Mouse (Mus musculus) right cerebral cortex, postnatal 25 days (tissue): ENCODE results near the gene Ncoa3.

ENCODE experiments used
- DNase-seq: peaks from one replicate; pipeline ENCODE4 v3.0.0; 2022

Ncoa3 gene

DNA sequence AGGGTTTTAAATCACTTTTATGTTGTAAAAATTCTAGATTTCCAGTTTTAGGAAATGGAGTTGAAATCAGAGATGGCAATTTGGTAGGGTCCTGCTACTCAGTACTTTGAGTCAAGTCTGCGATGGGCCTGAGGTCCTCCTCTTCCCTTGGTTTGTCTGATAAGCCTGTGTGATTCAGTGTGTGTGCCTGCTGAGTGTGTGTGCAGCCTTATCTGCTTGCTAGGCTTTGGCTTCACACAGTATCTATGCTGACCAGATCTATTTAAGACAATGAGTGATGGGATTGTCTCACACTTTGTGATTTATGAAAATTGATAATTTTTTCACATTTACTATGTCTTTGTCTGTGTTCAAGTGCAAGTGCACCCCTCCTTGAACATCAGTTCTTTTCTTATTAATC, 50.1 kb downstream of the Ncoa3 start:
- no peak for DNase-seq

DNA sequence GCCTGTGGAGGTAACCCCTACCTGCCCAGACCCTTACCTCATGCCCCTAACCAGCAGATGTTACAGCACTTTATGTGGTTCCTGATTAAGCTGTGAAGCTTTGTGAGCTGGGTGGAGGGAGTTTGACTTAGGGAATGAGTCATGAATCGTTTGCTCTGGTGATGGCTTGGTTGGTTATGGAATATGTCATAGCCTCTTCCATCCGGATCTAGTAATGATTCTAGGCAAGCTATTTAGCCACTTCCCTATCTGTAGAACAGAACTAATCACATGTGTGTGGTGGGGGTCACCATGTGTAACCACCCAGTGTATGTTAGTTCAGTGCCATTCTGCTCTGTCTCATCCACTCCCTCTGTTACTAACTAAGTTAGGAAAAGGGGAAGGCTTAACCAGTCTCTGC, 52.6 kb downstream of the Ncoa3 start:
- no peak for DNase-seq

GRCm38 (mm10) chr2:166045549-166046501, 53.4 kb downstream of the Ncoa3 start:
- no peak for DNase-seq

GRCm38 (mm10) chr2:166047931-166048330, 55.5 kb downstream of the Ncoa3 start:
- no peak for DNase-seq

DNA sequence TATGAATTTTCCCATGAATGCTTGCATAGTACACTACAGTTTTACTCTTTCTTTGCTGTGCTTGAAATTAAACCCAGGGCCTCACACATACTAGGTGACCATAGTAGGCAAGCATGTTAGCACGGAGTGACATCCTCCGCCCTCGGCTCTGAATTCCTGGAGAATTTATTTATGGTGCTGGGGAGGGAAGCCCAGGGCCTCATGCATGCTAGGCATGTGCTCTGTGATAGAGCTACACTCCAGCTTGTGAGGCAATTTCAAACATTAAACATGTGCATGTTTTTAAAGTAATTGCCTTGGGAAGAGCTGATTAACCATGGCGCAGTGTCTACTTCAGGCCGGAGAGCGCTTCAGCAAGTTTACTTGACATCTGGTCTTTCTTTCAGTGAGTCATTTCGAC, 56.4 kb downstream of the Ncoa3 start:
- no peak for DNase-seq

GRCm38 (mm10) chr2:166051421-166051820, 59.0 kb downstream of the Ncoa3 start:
- DNase-seq, result no peak

DNA sequence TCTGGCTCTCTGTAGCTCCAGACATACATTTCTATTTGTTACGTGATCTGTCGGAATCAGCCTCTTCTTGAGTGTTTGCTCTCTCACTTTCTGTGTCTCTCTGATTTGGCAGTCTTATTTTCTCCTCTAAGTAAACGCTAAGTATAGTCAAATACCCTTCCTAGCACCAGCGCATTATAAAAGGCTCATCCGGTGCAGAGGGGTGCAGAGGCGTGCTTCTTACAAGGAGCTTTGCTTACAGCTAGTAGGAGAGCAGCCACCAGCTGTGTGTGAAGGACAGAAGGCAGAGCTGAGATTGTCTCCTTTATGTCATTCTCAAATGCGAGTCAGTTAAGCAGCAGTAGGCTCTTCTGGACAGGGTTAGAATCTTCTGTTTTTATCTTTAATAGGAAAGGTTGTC, 59.5 kb downstream of the Ncoa3 start:
- no peak for DNase-seq

GRCm38 (mm10) chr2:166054002-166054539, 61.6 kb downstream of the Ncoa3 start:
- no peak for DNase-seq

- peak; percentile 69 for DNase-seq
These were observed 67.4 kb downstream of the Ncoa3 start for GRCm38 (mm10) chr2:166059684-166060423.

DNA sequence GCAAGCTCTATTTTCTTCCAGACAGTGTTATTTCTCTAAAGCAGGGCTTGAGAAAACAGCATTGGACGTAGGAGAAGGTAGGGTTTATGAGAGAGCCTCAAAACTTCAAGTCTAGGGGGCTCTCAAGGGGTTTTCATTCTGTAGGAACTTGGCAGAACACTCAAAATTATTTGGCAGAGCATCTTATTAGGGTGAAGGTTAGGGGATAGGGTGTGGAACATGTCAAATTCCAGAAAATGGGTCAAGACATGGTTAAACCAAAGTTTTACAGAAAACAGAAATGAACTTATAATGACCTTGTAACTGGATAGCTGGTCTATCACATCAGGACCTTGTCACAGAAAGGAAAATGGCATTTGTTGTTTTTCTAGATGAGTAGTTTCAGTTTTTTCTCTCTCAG, 69.6 kb downstream of the Ncoa3 start:
- DNase-seq, result no peak

GRCm38 (mm10) chr2:166062431-166062830, 70.0 kb downstream of the Ncoa3 start:
- no peak for DNase-seq

GRCm38 (mm10) chr2:166066434-166066833, 74.0 kb downstream of the Ncoa3 start:
- no peak for DNase-seq

GRCm38 (mm10) chr2:166068261-166068660, 75.8 kb downstream of the Ncoa3 start:
- DNase-seq, result no peak

DNA sequence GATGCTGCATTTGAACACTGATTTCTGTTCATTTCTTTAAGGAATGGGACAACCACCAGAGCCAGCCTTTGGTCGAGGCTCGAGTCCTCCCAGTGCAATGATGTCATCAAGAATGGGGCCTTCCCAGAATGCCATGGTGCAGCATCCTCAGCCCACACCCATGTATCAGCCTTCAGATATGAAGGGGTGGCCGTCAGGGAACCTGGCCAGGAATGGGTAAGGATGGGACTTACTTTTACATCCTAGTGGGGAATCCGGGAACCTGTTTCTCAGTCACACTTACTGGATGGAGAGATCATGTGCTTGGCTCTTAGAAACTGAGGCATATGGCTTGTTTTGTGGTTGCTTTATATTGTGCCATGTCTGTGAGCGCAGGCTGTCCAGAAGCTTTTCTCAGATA, 76.7 kb downstream of the Ncoa3 start:
- no peak for DNase-seq

- no peak for DNase-seq
These were observed 77.3 kb downstream of the Ncoa3 start for GRCm38 (mm10) chr2:166069738-166070137.

DNA sequence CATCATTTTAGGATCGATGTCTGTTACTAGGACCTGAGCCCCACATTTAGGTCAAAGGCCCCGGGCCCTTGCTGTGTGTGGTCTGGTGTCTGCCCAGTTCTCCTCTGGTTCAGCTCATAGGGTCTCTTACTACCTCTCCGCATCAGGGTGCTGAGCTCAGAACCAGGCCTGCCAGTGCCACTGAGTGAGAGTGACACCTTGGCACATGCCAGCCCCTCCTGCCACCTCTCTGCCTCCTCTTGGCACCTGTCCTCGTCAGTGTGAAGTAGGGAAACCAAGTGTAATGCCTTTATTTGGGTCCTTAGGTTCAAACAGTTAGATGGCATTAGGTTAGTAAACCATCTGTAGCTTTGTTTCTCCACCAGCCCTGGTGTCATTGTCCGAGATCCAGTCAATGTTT, 79.0 kb downstream of the Ncoa3 start:
- DNase-seq, result no peak

DNA sequence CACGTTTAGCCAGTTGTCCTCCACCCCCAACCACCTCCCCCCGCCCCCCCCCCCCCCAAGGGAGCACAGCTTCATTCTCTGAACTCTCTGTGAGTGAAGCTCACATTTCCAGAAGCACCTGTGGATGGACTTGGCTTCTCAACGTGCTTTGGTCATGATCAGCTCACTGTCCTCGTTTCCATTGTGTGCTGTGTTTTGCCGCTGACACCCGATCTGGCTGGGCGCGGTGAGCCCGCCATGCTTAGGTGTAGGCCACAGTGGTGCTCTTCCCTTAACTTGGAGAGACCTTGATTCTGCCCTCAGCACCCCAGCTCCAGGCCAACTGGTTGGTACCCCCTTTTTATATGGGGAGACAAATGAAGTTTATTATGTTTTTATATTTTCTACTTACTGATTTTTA, 79.5 kb downstream of the Ncoa3 start:
- no peak for DNase-seq

DNA sequence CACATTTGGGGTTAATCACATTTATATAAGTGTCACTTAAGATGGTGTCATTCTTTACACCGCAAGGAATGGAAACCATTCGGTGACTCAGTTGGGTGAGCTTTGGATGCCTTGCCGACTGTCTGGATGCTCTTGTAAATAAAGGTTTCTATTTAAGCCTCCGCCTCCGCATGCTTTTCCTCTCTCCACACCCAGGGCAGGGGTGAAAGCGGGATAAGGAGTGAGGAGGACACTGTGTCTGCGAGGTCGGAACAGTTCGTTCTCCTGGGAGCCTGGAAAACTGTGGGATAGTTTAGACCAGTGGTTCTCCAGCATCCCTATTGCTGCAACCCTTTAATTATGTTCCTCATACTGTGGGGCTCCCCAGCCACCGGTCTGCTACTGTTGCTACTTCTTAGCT, 80.6 kb downstream of the Ncoa3 start:
- DNase-seq, result no peak

DNA sequence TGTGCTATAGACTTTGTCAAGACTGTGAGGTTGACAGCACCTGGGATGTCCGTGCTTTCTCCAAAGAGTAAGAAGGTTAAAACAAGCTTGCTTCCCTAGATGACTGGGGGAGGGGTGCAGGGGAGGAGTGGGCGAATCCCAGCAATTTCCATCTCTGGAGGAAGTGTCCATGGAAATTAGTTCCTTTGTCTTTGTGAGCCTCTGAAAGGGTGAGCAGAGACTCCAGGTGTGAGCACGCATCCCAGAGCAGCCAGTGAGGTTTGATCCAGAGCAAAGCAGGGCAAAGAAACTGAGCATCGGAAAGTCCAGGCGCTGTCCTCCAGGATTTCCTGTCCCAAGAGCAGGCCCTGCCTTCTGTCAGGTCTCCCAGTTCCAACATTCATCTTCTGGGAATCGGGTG, 81.9 kb downstream of the Ncoa3 start:
- no peak for DNase-seq

GRCm38 (mm10) chr2:166077371-166077770, 84.9 kb downstream of the Ncoa3 start:
- no peak for DNase-seq

DNA sequence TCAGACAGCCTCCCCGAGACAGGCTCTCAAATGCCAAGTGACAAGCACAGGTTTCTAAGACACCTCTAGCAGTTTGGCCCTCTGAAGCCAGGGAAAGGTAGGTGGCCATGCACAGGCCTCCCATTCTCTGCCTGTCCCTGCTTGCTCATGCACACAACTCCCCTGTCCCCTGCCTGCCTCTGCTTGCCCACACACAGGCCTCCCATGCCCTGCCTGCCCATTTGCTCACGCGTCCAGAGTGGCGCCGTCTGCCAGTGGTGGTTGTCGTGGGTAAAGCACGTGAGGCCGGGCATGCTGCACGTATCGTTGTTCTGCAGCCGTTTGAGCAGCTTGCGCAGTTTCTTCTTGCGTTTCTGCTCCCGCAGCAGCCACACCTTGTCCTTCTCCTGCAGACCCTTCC, 86.8 kb downstream of the Ncoa3 start:
- DNase-seq, result no peak

- no peak for DNase-seq
These were observed 87.8 kb downstream of the Ncoa3 start for GRCm38 (mm10) chr2:166079961-166080885.
